Mouse (Mus musculus) gastrocnemius, postnatal 14 days (tissue): ENCODE results near the gene Pacs1. TPM values are rescaled to one million over a fixed set of nuclear protein-coding genes. Genes with fewer than 3 reads are reported as not detected.
"Not testable (repeated sequence)": the region's sequence is repeated elsewhere in the genome, so short reads cannot be mapped to it uniquely, and the experiment has no call there.

Experiments
- DNase-seq: peaks from one replicate; pipeline ENCODE4 v3.0.0; 2021; ENCODE audit warnings: mixed read lengths
- intact Hi-C: fragments of 180-260 bp; cut with DNase I; formaldehyde crosslinking; loops from one replicate; pipeline ENCODE4 v1.15.1; 2025; ENCODE audit warnings: low total_unique reads
- total RNA-seq, 2 experiments: library from RNA; stranded (reverse); gene quantifications; 2 replicates each; pipeline ENCODE4 v1.2.3; 2021

Gene Pacs1
- total RNA-seq, 2 experiments from 2014 or later = 6.7 to 7.7 TPM

GRCm38 (mm10) chr19:5271430-5271829, 1.5 kb downstream of the Pacs1 start:
- intact Hi-C loops = loop anchor here (5.0 kb wide), 1 partner anchor 74 kb away; no protein-coding TSS in a partner anchor
- DNase-seq = no peak

DNA sequence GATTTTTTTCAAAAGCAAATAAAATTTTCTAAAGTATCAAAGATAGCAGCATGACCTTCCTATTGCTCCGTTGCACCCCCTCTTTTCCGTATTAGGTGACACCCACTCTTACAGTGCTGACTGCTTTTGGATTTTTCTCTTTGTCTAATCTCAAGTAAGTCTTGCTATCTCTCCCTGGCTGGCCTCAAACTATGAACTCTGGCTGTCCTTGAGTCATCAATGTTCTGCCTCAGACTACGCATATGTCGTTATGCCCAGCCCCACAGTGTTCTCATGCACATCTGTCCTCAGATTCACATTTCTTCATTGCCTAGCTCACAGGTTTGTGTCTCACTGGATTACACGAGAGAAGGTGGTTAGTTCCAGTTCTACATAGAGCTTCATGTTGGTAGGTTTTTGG, 3.5 kb downstream of the Pacs1 start:
- intact Hi-C loops = no loop called here
- no peak for DNase-seq

DNA sequence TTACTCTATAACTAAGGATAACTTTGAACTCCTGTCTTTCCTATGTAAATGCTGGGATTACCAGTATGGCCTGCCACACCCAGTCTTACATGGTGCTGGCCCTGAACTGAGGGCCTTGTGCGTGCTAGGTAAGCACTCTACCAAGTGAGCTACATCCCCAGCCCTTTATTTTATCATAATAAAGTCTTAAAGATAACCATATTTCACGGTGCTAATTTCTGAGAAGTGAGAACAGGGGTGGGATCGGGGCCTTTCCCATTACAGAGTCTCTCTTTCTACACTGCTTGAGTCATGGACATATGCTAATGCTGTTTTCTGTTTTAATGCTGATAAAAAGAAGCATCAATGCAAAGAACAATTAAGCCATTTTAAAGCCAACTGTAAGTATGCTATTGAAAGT, 4.0 kb downstream of the Pacs1 start:
- no peak for DNase-seq
- intact Hi-C loops = no loop called here

- DNase-seq = no peak
- intact Hi-C loops = no loop called here
Observed at GRCm38 (mm10) chr19:5268017-5268416, 4.9 kb downstream of the Pacs1 start.

DNA sequence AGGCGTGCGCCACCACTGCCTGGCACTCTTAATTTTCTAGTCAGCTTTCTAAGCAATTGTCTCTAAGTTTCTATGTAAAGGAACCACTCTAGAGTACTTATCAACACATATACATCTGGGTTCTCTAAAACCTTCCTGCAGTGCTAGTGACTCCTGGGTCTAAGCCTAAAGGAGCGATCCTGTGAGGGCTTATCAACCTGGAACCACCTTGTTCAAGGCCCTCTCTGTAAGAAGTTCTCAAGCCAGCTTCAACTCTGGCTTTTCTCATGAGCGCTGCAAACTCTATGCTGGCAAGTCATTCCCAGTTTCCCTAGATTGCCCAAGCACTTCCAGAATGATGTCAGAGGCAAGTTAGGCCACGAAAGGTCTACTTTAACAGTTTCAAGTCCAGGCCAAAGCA, 5.9 kb downstream of the Pacs1 start:
- intact Hi-C loops = no loop called here

GRCm38 (mm10) chr19:5257140-5257539, 15.8 kb downstream of the Pacs1 start:
- intact Hi-C loops = no loop called here
- DNase-seq = no peak

More for the DNA sequence above, 5.9 kb downstream of the Pacs1 start:
- DNase-seq = no peak

DNA sequence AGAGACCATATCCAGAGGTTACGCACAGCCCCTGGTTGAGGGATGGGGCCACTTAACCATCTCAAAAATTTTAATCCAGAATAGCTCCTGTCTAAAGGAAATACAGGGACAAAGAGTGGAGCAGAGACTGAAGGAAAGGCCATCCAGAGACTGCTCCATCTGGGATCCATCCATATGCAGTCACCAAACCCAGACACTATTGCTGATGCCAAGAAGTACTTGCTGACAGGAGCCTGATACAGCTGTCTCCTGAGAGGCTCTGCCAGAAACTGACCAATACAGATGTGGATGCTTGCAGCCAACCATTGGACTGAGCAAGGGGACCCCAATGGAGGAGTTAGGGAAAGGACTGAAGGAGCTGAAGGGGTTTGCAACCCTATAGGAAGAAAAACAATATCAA, 35.9 kb downstream of the Pacs1 start:
- DNase-seq, intact Hi-C loops: not testable (repeated sequence)

DNA sequence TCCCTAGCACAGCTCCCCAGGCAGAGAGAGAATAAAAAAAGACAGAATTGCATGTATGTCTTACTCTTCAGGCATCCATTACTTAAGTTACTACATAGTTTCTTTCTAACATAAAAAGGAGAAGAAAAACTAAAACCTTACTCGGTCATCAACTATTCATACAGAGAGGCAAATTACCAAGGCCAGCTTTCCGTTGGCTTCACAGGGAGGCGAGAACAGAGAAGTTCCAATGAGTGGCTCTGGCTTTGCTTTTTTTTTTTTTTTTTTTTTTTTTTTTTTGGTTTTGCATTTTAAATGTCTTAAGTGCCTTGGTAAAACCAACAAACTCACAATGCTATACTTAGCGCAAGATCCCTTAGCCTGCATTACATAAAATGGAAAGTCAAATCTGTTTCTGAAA, 40.2 kb downstream of the Pacs1 start:
- no peak for DNase-seq
- intact Hi-C loops = no loop called here

DNA sequence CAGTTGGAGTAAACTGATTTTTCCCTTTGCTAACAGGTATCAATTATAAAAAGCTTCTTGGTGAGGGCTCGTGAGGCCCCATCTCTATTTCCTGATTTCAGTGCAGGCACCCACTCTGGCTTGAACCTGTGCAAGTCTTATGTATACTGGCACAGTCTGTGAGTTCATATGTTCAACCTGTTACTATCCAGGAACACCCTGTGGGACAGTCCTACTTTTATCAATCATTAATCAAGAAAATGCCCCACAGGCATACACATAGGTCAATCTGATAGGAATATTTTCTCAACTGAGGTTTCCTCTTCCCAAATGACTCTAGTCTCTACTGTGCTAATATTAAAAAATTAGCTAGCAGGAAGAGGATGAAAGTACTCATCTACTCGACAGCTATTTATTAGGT, 42.8 kb downstream of the Pacs1 start:
- intact Hi-C loops = no loop called here
- no peak for DNase-seq

DNA sequence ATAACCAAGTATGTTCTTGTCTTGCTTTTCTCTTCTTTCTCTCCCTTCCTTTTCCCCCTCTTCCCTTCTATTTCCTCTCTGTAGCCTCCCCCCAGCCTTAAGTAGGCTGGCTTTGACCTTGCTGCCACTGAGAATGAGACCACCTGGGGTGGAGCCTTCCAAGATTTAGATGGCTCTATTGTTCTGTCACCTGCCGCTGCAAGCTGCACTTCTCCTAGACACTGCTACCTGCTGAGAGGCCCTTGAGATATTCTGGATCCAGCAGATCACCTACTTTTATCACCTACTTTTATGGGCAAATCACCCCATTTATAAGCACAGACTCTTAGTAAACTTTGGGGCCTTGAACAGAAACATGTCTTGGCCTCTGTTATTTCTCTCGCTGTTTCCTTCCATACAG, 48.3 kb downstream of the Pacs1 start:
- intact Hi-C loops = no loop called here
- DNase-seq = no peak

DNA sequence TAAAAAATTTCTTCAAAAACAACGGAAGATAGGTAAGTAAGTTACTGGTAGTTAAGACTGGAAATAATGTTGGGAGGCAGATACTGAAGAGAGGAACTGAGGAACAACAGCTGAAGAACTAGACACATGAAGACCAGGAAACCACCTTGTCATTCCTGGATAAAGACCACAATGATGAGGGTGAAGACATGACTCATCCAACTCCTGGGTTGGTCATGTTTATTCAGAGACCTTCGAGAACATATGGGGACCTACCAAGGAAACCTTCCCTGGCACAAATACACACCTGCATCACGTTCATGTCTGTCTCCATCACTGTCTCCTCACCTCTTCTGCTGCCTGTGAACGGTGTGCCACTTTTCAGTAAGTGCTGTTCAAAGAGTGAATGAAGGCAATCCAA, 48.8 kb downstream of the Pacs1 start:
- intact Hi-C loops = no loop called here

DNA sequence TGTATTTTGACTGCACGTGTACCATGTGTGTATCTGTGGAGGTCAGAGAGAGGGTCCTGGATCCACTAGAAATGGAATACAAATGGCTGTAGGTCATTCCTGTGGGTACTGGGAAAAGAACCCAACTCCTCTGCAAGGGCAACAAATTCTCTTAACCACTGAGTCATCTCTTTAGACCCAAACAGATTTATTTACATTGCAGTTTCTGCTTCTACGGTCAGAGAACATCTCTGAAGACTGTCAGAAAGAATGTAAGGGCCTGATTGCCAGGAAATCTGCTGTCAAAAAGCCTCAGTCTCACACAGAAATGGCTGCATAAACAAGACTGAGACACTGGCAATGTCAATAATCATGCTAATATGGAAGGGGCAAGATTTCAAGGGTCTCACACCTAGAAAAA, 51.0 kb downstream of the Pacs1 start:
- intact Hi-C loops = no loop called here
- DNase-seq = no peak

More for the DNA sequence above, 48.8 kb downstream of the Pacs1 start:
- no peak for DNase-seq

DNA sequence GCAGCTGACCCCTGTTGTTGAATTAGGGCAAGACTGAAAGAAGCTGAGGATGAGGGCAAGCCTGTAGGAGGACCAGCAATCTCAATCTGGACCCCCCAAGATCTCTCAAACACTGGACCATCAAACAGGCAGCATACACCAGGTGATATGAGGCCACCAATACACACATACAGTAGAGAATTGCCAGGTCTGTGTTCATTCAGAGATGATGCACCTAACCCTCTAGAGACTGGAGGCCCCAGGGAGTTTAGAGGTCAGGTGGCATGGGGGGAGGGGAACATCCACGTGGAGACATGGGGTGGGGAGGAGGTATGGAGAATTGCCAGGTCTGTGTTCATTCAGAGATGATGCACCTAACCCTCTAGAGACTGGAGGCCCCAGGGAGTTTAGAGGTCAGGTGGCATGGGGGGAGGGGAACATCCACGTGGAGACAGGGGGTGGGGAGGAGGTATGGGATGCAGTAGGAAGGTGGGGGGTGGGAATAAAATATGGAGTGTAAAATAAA, 51.6 kb downstream of the Pacs1 start:
- intact Hi-C loops, DNase-seq: not testable (repeated sequence)

DNA sequence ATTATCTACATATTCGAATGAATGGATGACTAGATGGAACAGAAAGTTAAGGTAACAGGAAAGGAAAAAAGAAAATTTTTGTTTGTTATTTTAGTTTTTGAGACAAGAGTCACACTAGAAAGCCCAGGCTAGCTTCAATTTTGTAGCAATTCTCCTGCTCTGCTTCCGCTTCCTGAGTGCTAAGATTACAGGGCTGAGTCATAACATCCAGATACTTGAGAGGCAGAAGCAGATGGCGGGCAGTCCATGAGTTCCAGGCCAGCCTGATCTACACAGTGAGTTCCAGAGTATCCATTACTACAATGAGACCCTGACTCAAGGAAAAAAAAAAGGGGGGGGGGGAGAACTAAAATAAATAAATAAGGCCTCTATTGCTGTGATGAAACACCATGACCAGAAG, 52.5 kb downstream of the Pacs1 start:
- no peak for DNase-seq
- intact Hi-C loops = no loop called here

DNA sequence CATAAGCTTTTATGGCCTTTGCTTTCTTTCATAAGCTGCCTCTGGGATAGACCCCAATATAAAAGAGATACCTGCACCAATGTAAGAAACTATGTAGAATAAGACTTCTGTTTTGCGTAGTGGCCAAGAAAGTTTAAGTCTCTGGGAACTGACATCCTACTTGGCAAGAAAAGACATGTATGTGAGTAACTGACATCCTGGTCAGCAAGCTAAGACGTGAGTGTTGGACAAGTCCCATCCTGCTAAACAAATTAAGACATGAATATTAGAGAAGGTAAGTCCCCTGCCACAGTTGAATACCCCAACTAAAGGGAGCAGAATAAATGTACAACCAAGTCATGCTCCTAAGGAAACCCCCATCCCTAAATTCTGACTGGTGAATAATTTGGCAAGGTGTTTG, 71.2 kb downstream of the Pacs1 start:
- no peak for DNase-seq
- intact Hi-C loops = no loop called here

GRCm38 (mm10) chr19:5200617-5201016, 72.3 kb downstream of the Pacs1 start:
- DNase-seq, intact Hi-C loops: not testable (repeated sequence)

- DNase-seq = no peak
- intact Hi-C loops = loop anchor here (5.0 to 10.0 kb wide), 2 partner anchors 74 to 146 kb away; partner anchors contain the start of genes Cst6 and Pacs1
Observed at GRCm38 (mm10) chr19:5198553-5198952, 74.4 kb downstream of the Pacs1 start.

- intact Hi-C loops = loop anchor here (5.0 to 10.0 kb wide), 2 partner anchors 77 to 149 kb away; partner anchors contain the start of genes Cst6 and Pacs1
Observed at GRCm38 (mm10) chr19:5195417-5196035, 77.4 kb downstream of the Pacs1 start.

GRCm38 (mm10) chr19:5192397-5192796, 80.5 kb downstream of the Pacs1 start:
- intact Hi-C loops = loop anchor here (10.0 kb wide), 1 partner anchor 152 kb away; the partner anchor contains the start of gene Cst6

More at GRCm38 (mm10) chr19:5195417-5196035, 77.4 kb downstream of the Pacs1 start:
- peak; percentile 6 for DNase-seq

GRCm38 (mm10) chr19:5187439-5187838, 85.5 kb downstream of the Pacs1 start:
- no peak for DNase-seq
- intact Hi-C loops = no loop called here

More at GRCm38 (mm10) chr19:5192397-5192796, 80.5 kb downstream of the Pacs1 start:
- no peak for DNase-seq

GRCm38 (mm10) chr19:5181926-5182325, 91.0 kb downstream of the Pacs1 start:
- intact Hi-C loops = no loop called here
- DNase-seq = no peak
